22 mouse cellular contexts compared by ENCODE assay signal in the genomic region with DNA sequence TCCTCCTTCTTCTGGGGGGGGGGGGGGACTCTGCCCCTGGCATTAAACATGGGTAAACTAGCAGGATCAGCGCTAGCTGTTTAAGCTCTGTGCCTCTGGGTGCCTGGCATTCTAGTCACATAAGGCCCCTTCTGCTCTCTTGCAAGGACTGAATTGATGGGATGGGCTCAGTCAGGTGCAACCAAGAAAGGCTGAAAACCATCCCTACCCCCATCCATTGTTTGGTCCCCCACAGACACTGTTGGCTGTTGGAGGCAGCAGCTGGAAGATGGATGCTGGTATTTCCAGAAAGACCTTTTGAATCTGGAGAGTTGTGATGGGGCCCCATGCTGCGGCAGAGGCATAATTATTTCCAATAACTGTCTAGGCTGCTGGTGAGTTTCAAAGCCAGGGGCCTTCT. TPM values are rescaled to one million over a fixed set of nuclear protein-coding genes. Genes with fewer than 3 reads are reported as not detected.
DNase-seq lines count a peak whose midpoint lies in the region; ATAC-seq and TF ChIP-seq lines count a peak whose summit lies in the region.
"Had no signal": no experiment of that assay in that cellular context is flagged by ENCODE, and none has a peak within 500 bp of the region (broad histone marks: within the 10 kb centered on the region; RNA-seq: fewer than 3 reads in every experiment).

No protein-coding gene starts in this region.

- H3K4me2 ChIP-seq in neural tube, embryonic 11.5 days (ENCODE audit: low read depth) = no peak overlapping the region
- H3K4me2 ChIP-seq: liver, embryonic 11.5 days; stomach, embryonic 15.5 days had no signal

- H3K9ac ChIP-seq in neural tube, embryonic 11.5 days (ENCODE audit: low read length) = no peak overlapping the region
- H3K9ac ChIP-seq: stomach, embryonic 15.5 days had no signal

- no peaks in the 10 kb centered on the region for H3K9me3 ChIP-seq in neural tube, embryonic 11.5 days (ENCODE audit: control insufficient read depth, low read length)
- H3K9me3 ChIP-seq: forebrain, embryonic 10.5 days; stomach, embryonic 15.5 days had no signal

- H3K4me1 ChIP-seq in neural tube, embryonic 11.5 days (ENCODE audit: control insufficient read depth, insufficient read depth, low read length) = peaks cover 30% of the 10 kb centered on the region
- H3K4me1 ChIP-seq: stomach, embryonic 15.5 days had no signal

- no peaks in the 10 kb centered on the region for H3K36me3 ChIP-seq in neural tube, embryonic 11.5 days (ENCODE audit: control insufficient read depth, insufficient read depth, low read length)
- H3K36me3 ChIP-seq: forebrain, embryonic 10.5 days; G1E; stomach, embryonic 15.5 days had no signal

- no peak for TF ChIP-seq CTCF in layer of hippocampus, adult 2 months (conservative IDR thresholded peaks at IDR 0.05)

- WGBS in neural tube, embryonic 11.5 days = 36% methylated on average over 2 of the region's 2 CpGs

- ATAC-seq in neural tube, embryonic 11.5 days (ENCODE audit: insufficient read depth, low FRiP score, low TSS enrichment) = peak; percentile 78
- ATAC-seq: activated CD4-positive, CD25-positive, alpha-beta regulatory T cell, adult 4 months; midbrain, embryonic 16.5 days had no signal

- intact Hi-C loops in left cerebral cortex, postnatal 36 days (cut with DNase I) = no loop called here

- no peak overlapping the region for H3K27ac ChIP-seq in neural tube, embryonic 11.5 days (ENCODE audit: low read depth, low read length)
- no peak overlapping the region for H3K27ac ChIP-seq in layer of hippocampus, adult 2 months
- H3K27ac ChIP-seq: forebrain, embryonic 10.5 days; gastrocnemius, adult 2 months; kidney, postnatal 0 days; stomach, embryonic 15.5 days had no signal

- no peak overlapping the region for H3K4me3 ChIP-seq in neural tube, embryonic 11.5 days (ENCODE audit: low read depth, low read length)
- H3K4me3 ChIP-seq in layer of hippocampus, adult 2 months = no peak overlapping the region
- H3K4me3 ChIP-seq: forebrain, embryonic 10.5 days; gastrocnemius, adult 2 months; stomach, embryonic 15.5 days had no signal

- no peaks in the 10 kb centered on the region for H3K27me3 ChIP-seq in neural tube, embryonic 11.5 days (ENCODE audit: control insufficient read depth, insufficient read depth, low read length)
- H3K27me3 ChIP-seq: stomach, embryonic 15.5 days had no signal

- peak; percentile 68 for DNase-seq in heart, adult 11 months
- DNase-seq in heart, adult 18-20 months = no peak
- DNase-seq in neural tube, embryonic 11.5 days (ENCODE audit: low spot score) = peak; percentile 70
- no peak for DNase-seq in neural tube, embryonic 10.5 days (ENCODE audit: extremely low spot score, low spot score)
- peak; percentile 45 for DNase-seq in mesoderm, embryonic 11.5 days (ENCODE audit: low read depth, low spot score)
- no peak for DNase-seq in B cell, adult 2 months
- no peak for DNase-seq in layer of hippocampus, adult 2 months (ENCODE audit: low spot score in 2 of 2)
- no peak for DNase-seq in left cerebral cortex, postnatal 36 days (ENCODE audit: low spot score in 2 of 2)
- DNase-seq: adrenal gland, postnatal 10 days; cerebellum, adult 9-11 months; gastrocnemius, adult 2 months; lung, adult 18-20 months; lung, postnatal 14 days; thymus, adult 18-20 months; thymus, postnatal 4 days had no signal

RNA-seq across cellular contexts. Expression of a gene that starts 7.3 kb away (rescaled TPM):
- total RNA-seq in heart, adult 18-20 months (2021) = 10 to 100 TPM; 11.7 to 15.8 TPM
- 45.2 and 50.5 TPM in 2 replicates for polyA plus RNA-seq in neural tube, embryonic 11.5 days (2014; fragmentation: Nextera tagmentation; extraction: Ambion mirVana)
- total RNA-seq in layer of hippocampus, adult 2 months (2021) = 10 to 100 TPM; 28.0 to 32.5 TPM
- 10 to 100 TPM; 13.7 to 20.4 TPM for total RNA-seq in left cerebral cortex, postnatal 36 days (2021)
- polyA plus RNA-seq: G1E had no signal

Comparison
In these comparisons a context has a peak if more than half of its experiments do, and no peak if none do; other contexts are left out.
1. DNase-seq: peak in heart, adult 11 months (single experiment), neural tube, embryonic 11.5 days (single experiment) and mesoderm, embryonic 11.5 days (single experiment); none in heart, adult 18-20 months (0 of 2), neural tube, embryonic 10.5 days (single experiment), B cell, adult 2 months (0 of 2), layer of hippocampus, adult 2 months (0 of 2) and left cerebral cortex, postnatal 36 days (0 of 2).